Mouse (Mus musculus) liver, adult 2 months (tissue): ENCODE measurements at regions not wholly inside any gene's neighbourhood (a gene's known extent, or its start where the extent isn't known, plus 50 kb on each side); places are given as distances from the start of the nearest gene placed in this dataset.

Experiments used
- CTCF ChIP-seq: fragments of 200-500 bp; IDR thresholded peaks from 2 replicates; pipeline ENCODE4 v1.5.1; 2011; ENCODE audit warnings: low read depth, low read length, control low read depth
- POLR2A ChIP-seq: fragments of 200-500 bp; IDR thresholded peaks from 2 replicates; pipeline ENCODE4 v1.6.1; 2011; ENCODE audit warnings: low read length, control low read depth; ENCODE audit not compliant: insufficient read depth; ENCODE audit errors: extremely low read depth

- TF ChIP-seq CTCF (no peak), POLR2A (no peak)
Observed at GRCm38 (mm10) chr14:24875934-24876333, 389.0 kb downstream of the Rps24 start.
